Mouse (Mus musculus) limb, embryonic 14.5 days (tissue): ENCODE measurements around the gene Birc5. TPM values are rescaled to one million over a fixed set of nuclear protein-coding genes. Genes with fewer than 3 reads are reported as not detected.

Source experiments
- ATAC-seq: fragments of 200-750 bp; cut with Nextera tagmentation; 2 replicates; pipeline ENCODE4 v1.8.0; 2017; ENCODE audit warnings: low read depth, moderate number of reproducible peaks, moderate TSS enrichment; ENCODE audit not compliant: low FRiP score
- DNase-seq: peaks from one replicate; pipeline ENCODE4 v3.0.0-alpha.2; 2015; ENCODE audit warnings: low spot score
- H3K27ac ChIP-seq: fragments of 300-500 bp; sonication (generic); replicated peaks from 2 replicates; pipeline ENCODE4 v1.5.1; 2014; ENCODE audit warnings: low read depth, mild to moderate bottlenecking, low read length, moderate library complexity, mixed read lengths
- H3K27me3 ChIP-seq: fragments of 300-500 bp; sonication (generic); 2 replicates; pipeline ENCODE4 v1.6.1; 2014; ENCODE audit warnings: low read length, mixed read lengths; ENCODE audit not compliant: control insufficient read depth, insufficient read depth
- H3K36me3 ChIP-seq: fragments of 300-500 bp; sonication (generic); 2 replicates; pipeline ENCODE4 v1.6.1; 2014; ENCODE audit warnings: mild to moderate bottlenecking, low read length, moderate library complexity, mixed read lengths; ENCODE audit not compliant: control insufficient read depth, insufficient read depth
- H3K4me1 ChIP-seq: fragments of 300-500 bp; sonication (generic); 2 replicates; pipeline ENCODE4 v1.6.1; 2014; ENCODE audit warnings: antibody characterized with exemption, low read length, mixed read lengths; ENCODE audit not compliant: control insufficient read depth, insufficient read depth
- H3K4me2 ChIP-seq: fragments of 300-500 bp; sonication (generic); replicated peaks from 2 replicates; pipeline ENCODE4 v1.6.1; 2014; ENCODE audit warnings: low read depth, mild to moderate bottlenecking, low read length, moderate library complexity; ENCODE audit not compliant: severe bottlenecking
- H3K4me3 ChIP-seq: fragments of 300-500 bp; sonication (generic); replicated peaks from 2 replicates; pipeline ENCODE4 v1.5.1; 2014; ENCODE audit warnings: low read length
- H3K9ac ChIP-seq: fragments of 300-500 bp; sonication (generic); 2 replicates; pipeline ENCODE4 v1.6.1; 2014; ENCODE audit warnings: mild to moderate bottlenecking, low read depth, low read length, moderate library complexity; ENCODE audit not compliant: severe bottlenecking
- H3K9me3 ChIP-seq: fragments of 300-500 bp; sonication (generic); 2 replicates; pipeline ENCODE4 v1.6.1; 2016; ENCODE audit warnings: low read length; ENCODE audit not compliant: control insufficient read depth
- POLR2A ChIP-seq: fragments of 200-500 bp; IDR thresholded peaks from 2 replicates; pipeline ENCODE4 v1.8.0; 2012; ENCODE audit warnings: inconsistent platforms, mild to moderate bottlenecking, moderate library complexity, borderline replicate concordance; ENCODE audit not compliant: insufficient read depth, insufficient read length; ENCODE audit errors: extremely low read depth
- WGBS: fragments of 180-500 bp; shearing (Covaris S2); extraction: QIAGEN DNeasy Blood & Tissue Kit; methylation state at CpG from one replicate; pipeline ENCODE4 v1.1.7; 2014; 5-methylcytosine and 5-hydroxymethylcytosine counted together
- polyA plus RNA-seq, 2 experiments: library from polyadenylated mRNA; depleted of rRNA in 1 of 2; stranded (reverse) in 1 of 2; unstranded in 1 of 2; fragments of >200 nt; fragmentation: Nextera tagmentation in 1 of 2; extraction: Ambion mirVana in 1 of 2; gene quantifications; 2 replicates each; pipeline versions ENCODE4 v1.2.1 to v1.2.3; 2012 to 2014

The Birc5 gene
- polyA plus RNA-seq, 2 experiments = 138 to 267 TPM

- DNase-seq (no peak), ATAC-seq (no peak)
- Histone ChIP-seq H3K4me1 (peaks cover 25% of the 10 kb centered on the region), H3K4me3 (no peak overlapping the region), H3K36me3 (no peaks in the 10 kb centered on the region), H3K27me3 (no peaks in the 10 kb centered on the region), H3K9me3 (no peaks in the 10 kb centered on the region), H3K9ac (no peak overlapping the region), H3K27ac (no peak overlapping the region), H3K4me2 (no peak overlapping the region)
- no peak for TF ChIP-seq POLR2A
- WGBS = 73% methylated on average over 6 of the region's 6 CpGs
Observed at GRCm38 (mm10) chr11:117879676-117880075, 30.6 kb downstream of the Birc5 start.

DNA sequence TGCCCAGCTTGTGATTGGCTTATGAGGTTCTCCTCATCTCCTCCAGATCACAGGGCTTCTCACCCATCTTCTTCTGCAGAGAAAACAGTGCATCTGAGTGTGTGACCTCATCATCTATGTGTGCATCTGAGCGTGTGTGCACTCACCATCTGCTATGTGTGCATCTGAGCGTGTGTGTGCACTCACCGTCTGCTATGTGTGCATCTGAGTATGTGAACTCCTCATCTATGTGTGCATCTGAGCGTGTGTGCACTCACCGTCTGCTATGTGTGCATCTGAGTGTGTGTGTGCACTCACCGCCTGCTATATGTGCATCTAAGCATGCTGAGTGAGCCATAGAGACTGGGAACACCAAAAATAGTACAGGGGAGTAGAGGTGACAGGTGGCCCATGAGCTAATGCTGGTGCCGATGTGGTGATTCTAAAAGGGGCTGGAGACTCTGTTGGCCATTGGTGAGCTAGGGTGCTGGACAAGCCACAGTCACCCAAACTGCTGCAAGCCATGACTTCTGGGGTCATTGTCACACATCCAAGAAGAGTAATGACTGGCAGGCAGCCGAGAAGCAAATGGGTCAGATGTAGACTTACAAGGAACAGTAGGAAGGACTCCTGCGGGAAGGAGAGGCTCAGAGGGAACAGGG is 31.4 kb downstream of the Birc5 start:
- no peak for ATAC-seq

GRCm38 (mm10) chr11:117880977-117881358 is 31.9 kb downstream of the Birc5 start:
- H3K4me3 ChIP-seq = no peak overlapping the region
- no peaks in the 10 kb centered on the region for H3K27me3 ChIP-seq
- no peaks in the 10 kb centered on the region for H3K9me3 ChIP-seq
- no peak overlapping the region for H3K4me2 ChIP-seq
- DNase-seq (no peak), ATAC-seq (no peak)
- no peak overlapping the region for H3K9ac ChIP-seq
- no peak for TF ChIP-seq POLR2A
- WGBS = 89% methylated on average over 6 of the region's 6 CpGs
- no peaks in the 10 kb centered on the region for H3K36me3 ChIP-seq
- H3K4me1 ChIP-seq = peaks cover 25% of the 10 kb centered on the region
- no peak overlapping the region for H3K27ac ChIP-seq

More for the DNA sequence above, 31.4 kb downstream of the Birc5 start:
- TF ChIP-seq POLR2A = no peak
- Histone ChIP-seq H3K4me3 (no peak overlapping the region), H3K4me2 (no peak overlapping the region), H3K9ac (no peak overlapping the region), H3K4me1 (peaks cover 25% of the 10 kb centered on the region), H3K9me3 (no peaks in the 10 kb centered on the region), H3K27ac (no peak overlapping the region), H3K27me3 (no peaks in the 10 kb centered on the region), H3K36me3 (no peaks in the 10 kb centered on the region)
- WGBS = 87% methylated on average over 9 of the region's 9 CpGs
- DNase-seq = no peak

DNA sequence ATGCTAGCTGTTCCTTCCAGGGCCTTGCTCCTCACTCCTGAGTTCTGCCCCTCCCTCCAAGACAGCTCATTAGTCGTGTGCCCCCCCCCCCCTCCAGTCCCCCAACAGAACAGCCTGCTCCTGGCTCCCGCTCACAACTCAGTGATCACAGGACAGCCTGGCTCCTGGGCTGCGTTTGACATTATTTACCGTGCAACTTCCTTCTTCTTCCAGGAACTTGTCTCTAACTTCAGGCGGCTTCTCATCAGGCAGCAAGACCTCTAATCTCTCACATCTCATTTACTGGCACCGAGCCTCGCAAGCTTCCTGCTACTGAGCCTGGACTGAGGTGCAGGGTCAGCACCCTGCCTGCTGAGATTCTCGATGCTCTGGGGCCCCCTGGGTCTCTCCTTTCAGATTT is 32.7 kb downstream of the Birc5 start:
- DNase-seq (no peak), ATAC-seq (no peak)
- peaks cover 25% of the 10 kb centered on the region for H3K4me1 ChIP-seq
- TF ChIP-seq POLR2A = no peak
- no peak overlapping the region for H3K27ac ChIP-seq
- H3K9me3 ChIP-seq = no peaks in the 10 kb centered on the region
- no peaks in the 10 kb centered on the region for H3K36me3 ChIP-seq
- H3K4me2 ChIP-seq = no peak overlapping the region
- H3K27me3 ChIP-seq = no peaks in the 10 kb centered on the region
- 13% methylated on average over 8 of the region's 8 CpGs for WGBS
- H3K9ac ChIP-seq = no peak overlapping the region
- H3K4me3 ChIP-seq = no peak overlapping the region

DNA sequence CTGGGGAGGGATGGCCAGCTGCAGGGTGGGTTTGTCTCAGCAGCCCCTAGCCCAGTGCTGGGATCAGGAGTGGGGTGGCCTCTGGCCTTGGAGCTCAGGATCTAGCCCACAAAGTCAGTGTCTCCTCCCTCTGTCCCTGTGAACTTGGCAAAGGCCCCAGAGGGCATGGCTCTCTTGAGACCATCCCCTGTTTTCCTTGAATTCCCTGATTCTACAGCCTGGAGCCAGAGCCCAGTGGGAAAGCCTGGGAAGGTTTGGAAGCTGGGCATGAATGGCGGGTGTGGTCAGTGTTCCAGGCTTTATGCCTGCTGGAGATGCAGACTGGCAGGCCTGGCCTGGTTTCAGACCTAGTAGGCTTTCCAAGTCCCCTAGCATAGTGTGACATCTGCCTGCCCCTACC is 33.2 kb downstream of the Birc5 start:
- TF ChIP-seq POLR2A = no peak
- DNase-seq (no peak), ATAC-seq (no peak)
- H3K27ac ChIP-seq = no peak overlapping the region
- 79% methylated on average over 1 of the region's 1 CpGs for WGBS
- no peak overlapping the region for H3K4me3 ChIP-seq
- H3K4me1 ChIP-seq = peaks cover 25% of the 10 kb centered on the region
- H3K9me3 ChIP-seq = no peaks in the 10 kb centered on the region
- no peaks in the 10 kb centered on the region for H3K36me3 ChIP-seq
- H3K27me3 ChIP-seq = no peaks in the 10 kb centered on the region
- H3K4me2 ChIP-seq = no peak overlapping the region
- H3K9ac ChIP-seq = no peak overlapping the region
